Mouse (Mus musculus) erythroblast, embryonic 14.5 days (primary cell): Measurements from ENCODE around the gene Rbm10. TPM values are rescaled to one million over a fixed set of nuclear protein-coding genes. Genes with fewer than 3 reads are reported as not detected.

Experiments
- H3K27me3 ChIP-seq: 2 replicates; pipeline ENCODE4 v1.6.1; 2012; ENCODE audit warnings: inconsistent platforms; ENCODE audit not compliant: control insufficient read depth
- H3K36me3 ChIP-seq: 2 replicates; pipeline ENCODE4 v1.6.1; 2012; ENCODE audit warnings: mild to moderate bottlenecking, inconsistent platforms; ENCODE audit not compliant: control insufficient read depth
- H3K4me1 ChIP-seq: 2 replicates; pipeline ENCODE4 v1.6.1; 2012; ENCODE audit warnings: inconsistent platforms; ENCODE audit not compliant: control insufficient read depth
- H3K4me3 ChIP-seq: replicated peaks from 2 replicates; pipeline ENCODE3; 2012; ENCODE audit warnings: moderate library complexity, mild to moderate bottlenecking, inconsistent platforms
- H3K9me3 ChIP-seq: 2 replicates; pipeline ENCODE4 v1.6.1; 2012; ENCODE audit warnings: low read length, inconsistent platforms, mixed read lengths; ENCODE audit not compliant: control insufficient read depth
- GATA1 ChIP-seq: IDR thresholded peaks from 2 replicates; pipeline ENCODE4 v1.6.1; 2012; ENCODE audit warnings: low read length, inconsistent platforms, mixed read lengths
- TAL1 ChIP-seq: IDR thresholded peaks from 3 replicates; pipeline ENCODE4 v1.6.1; 2012; ENCODE audit warnings: low read length, inconsistent platforms, mixed read lengths
- polyA plus RNA-seq: library from polyadenylated mRNA; stranded (reverse); fragments of >175 nt; gene quantifications from 2 replicates; pipeline ENCODE4 v1.2.3, GENCODE M21; 2012

Rbm10 gene
- polyA plus RNA-seq, 1 experiment, result 5.9 TPM

GRCm38 (mm10) chrX:20657593-20657992, 40.3 kb downstream of the Rbm10 start:
- no peak for TF ChIP-seq TAL1
- TF ChIP-seq GATA1, result no peak
- H3K9me3 ChIP-seq, result no peaks in the 10 kb centered on the region
- H3K4me3 ChIP-seq, result peak overlapping the region; percentile 67
- H3K4me1 ChIP-seq, result peaks cover 22% of the 10 kb centered on the region
- no peaks in the 10 kb centered on the region for H3K27me3 ChIP-seq
- peaks cover 2% of the 10 kb centered on the region for H3K36me3 ChIP-seq

- peaks cover 1% of the 10 kb centered on the region for H3K36me3 ChIP-seq
- TF ChIP-seq GATA1 (no peak), TAL1 (no peak)
- peak within 1 kb of the TSS; percentile 67 for H3K4me3 ChIP-seq
- H3K9me3 ChIP-seq, result no peaks in the 10 kb centered on the region
- no peaks in the 10 kb centered on the region for H3K27me3 ChIP-seq
- H3K4me1 ChIP-seq, result peaks cover 22% of the 10 kb centered on the region
Measured at GRCm38 (mm10) chrX:20658026-20658652, 40.8 kb downstream of the Rbm10 start, which contains the start of gene Uba1. Gene Uba1, plus strand, starts transcription at chrX:20658326.

GRCm38 (mm10) chrX:20658891-20659406, 41.6 kb downstream of the Rbm10 start:
- Histone ChIP-seq H3K27me3 (no peaks in the 10 kb centered on the region), H3K9me3 (no peaks in the 10 kb centered on the region), H3K4me1 (peaks cover 26% of the 10 kb centered on the region), H3K36me3 (no peaks in the 10 kb centered on the region), H3K4me3 (peak overlapping the region; percentile 67)
- no peak for TF ChIP-seq TAL1
- no peak for TF ChIP-seq GATA1

- peak overlapping the region; percentile 85 for H3K4me3 ChIP-seq
Measured at GRCm38 (mm10) chrX:20662317-20662715, 45.0 kb downstream of the Rbm10 start.

GRCm38 (mm10) chrX:20662716-20663443, 45.6 kb downstream of the Rbm10 start:
- Histone ChIP-seq H3K4me1 (peaks cover 45% of the 10 kb centered on the region), H3K27me3 (no peaks in the 10 kb centered on the region), H3K36me3 (peaks cover 30% of the 10 kb centered on the region), H3K9me3 (no peaks in the 10 kb centered on the region), H3K4me3 (peak overlapping the region; percentile 85)
- no peak for TF ChIP-seq TAL1

More at GRCm38 (mm10) chrX:20662317-20662715, 45.0 kb downstream of the Rbm10 start:
- TF ChIP-seq TAL1 (no peak), GATA1 (no peak)
- Histone ChIP-seq H3K36me3 (peaks cover 25% of the 10 kb centered on the region), H3K4me1 (peaks cover 45% of the 10 kb centered on the region), H3K9me3 (no peaks in the 10 kb centered on the region), H3K27me3 (no peaks in the 10 kb centered on the region)

- Histone ChIP-seq H3K9me3 (no peaks in the 10 kb centered on the region), H3K4me1 (peaks cover 40% of the 10 kb centered on the region), H3K36me3 (peaks cover 36% of the 10 kb centered on the region), H3K4me3 (peak overlapping the region; percentile 85), H3K27me3 (no peaks in the 10 kb centered on the region)
- TF ChIP-seq GATA1 (no peak), TAL1 (no peak)
Measured at GRCm38 (mm10) chrX:20663444-20663790, 46.1 kb downstream of the Rbm10 start.

GRCm38 (mm10) chrX:20687519-20688067, 70.3 kb downstream of the Rbm10 start, which contains the start of gene Cdk16:
Gene Cdk16, plus strand, starts transcription at chrX:20687954.
- H3K4me1 ChIP-seq, result peaks cover 39% of the 10 kb centered on the region
- peak within 1 kb of the TSS; percentile 88 for H3K4me3 ChIP-seq
- peaks cover 44% of the 10 kb centered on the region for H3K36me3 ChIP-seq
- TF ChIP-seq GATA1, result no peak
- TF ChIP-seq TAL1, result no peak
- H3K9me3 ChIP-seq, result peaks cover 2% of the 10 kb centered on the region; the same call in 1 of the 2 replicates
- H3K27me3 ChIP-seq, result no peaks in the 10 kb centered on the region

- H3K27me3 ChIP-seq, result no peaks in the 10 kb centered on the region
- peak overlapping the region; percentile 88 for H3K4me3 ChIP-seq
- TF ChIP-seq TAL1 (no peak), GATA1 (no peak)
- peaks cover 44% of the 10 kb centered on the region for H3K36me3 ChIP-seq
- peaks cover 2% of the 10 kb centered on the region; the same call in 1 of the 2 replicates for H3K9me3 ChIP-seq
- peaks cover 39% of the 10 kb centered on the region for H3K4me1 ChIP-seq
Measured at GRCm38 (mm10) chrX:20688068-20688547, 70.8 kb downstream of the Rbm10 start.

GRCm38 (mm10) chrX:20688615-20689014, 71.3 kb downstream of the Rbm10 start:
- Histone ChIP-seq H3K27me3 (no peaks in the 10 kb centered on the region), H3K4me1 (peaks cover 39% of the 10 kb centered on the region), H3K36me3 (peaks cover 45% of the 10 kb centered on the region), H3K4me3 (peak overlapping the region; percentile 88), H3K9me3 (peaks cover 2% of the 10 kb centered on the region; the same call in 1 of the 2 replicates)
- TF ChIP-seq GATA1, result no peak
- no peak for TF ChIP-seq TAL1
